Mouse (Mus musculus) forebrain, embryonic 12.5 days (tissue): ENCODE measurements around the gene Taf6l. TPM values are rescaled to one million over a fixed set of nuclear protein-coding genes. Genes with fewer than 3 reads are reported as not detected.

Experiments
- ATAC-seq: fragments of 200-750 bp; cut with Nextera tagmentation; 2 replicates; pipeline ENCODE4 v1.8.0; 2017; ENCODE audit warnings: moderate TSS enrichment; ENCODE audit not compliant: low FRiP score
- H3K27ac ChIP-seq: fragments of 300-500 bp; sonication (generic); 2 replicates; pipeline ENCODE4 v1.5.1; 2016; ENCODE audit warnings: mild to moderate bottlenecking
- H3K27me3 ChIP-seq: fragments of 300-500 bp; sonication (generic); 2 replicates; pipeline ENCODE4 v1.6.1; 2016; ENCODE audit warnings: mild to moderate bottlenecking
- H3K36me3 ChIP-seq: fragments of 300-500 bp; sonication (generic); replicated peaks from 2 replicates; pipeline ENCODE4 v1.6.1; 2016; ENCODE audit warnings: mild to moderate bottlenecking
- H3K4me1 ChIP-seq: fragments of 300-500 bp; sonication (generic); 2 replicates; pipeline ENCODE4 v1.6.1; 2016
- H3K4me2 ChIP-seq: fragments of 300-500 bp; sonication (generic); 2 replicates; pipeline ENCODE4 v1.6.1; 2016; ENCODE audit warnings: mild to moderate bottlenecking, moderate library complexity
- H3K4me3 ChIP-seq: fragments of 300-500 bp; sonication (generic); replicated peaks from 2 replicates; pipeline ENCODE4 v1.5.1; 2016; ENCODE audit warnings: mild to moderate bottlenecking
- H3K9ac ChIP-seq: fragments of 300-500 bp; sonication (generic); 2 replicates; pipeline ENCODE4 v1.6.1; 2016; ENCODE audit warnings: mild to moderate bottlenecking
- H3K9me3 ChIP-seq: fragments of 300-500 bp; sonication (generic); 2 replicates; pipeline ENCODE4 v1.6.1; 2016
- WGBS: fragments of 180-500 bp; shearing (Covaris S2); methylation state at CpG from one replicate; pipeline ENCODE4 v1.1.7; 2016; 5-methylcytosine and 5-hydroxymethylcytosine counted together
- microRNA-seq: library from miRNA; unstranded; fragments of <30 nt; microRNA quantifications from one replicate; pipeline ENCODE4, GENCODE M21; 2017
- polyA plus RNA-seq: library from polyadenylated mRNA; unstranded; fragments of >200 nt; fragmentation: Nextera tagmentation; extraction: Ambion mirVana; gene quantifications from 2 replicates; pipeline ENCODE4 v1.2.1, GENCODE M21; 2016

Taf6l gene
- polyA plus RNA-seq, 1 experiment from 2014 or later: 35.9 TPM

- H3K9ac ChIP-seq: no peak overlapping the region
- peaks cover 20% of the 10 kb centered on the region for H3K4me1 ChIP-seq
- H3K27me3 ChIP-seq: no peaks in the 10 kb centered on the region
- peaks cover 29% of the 10 kb centered on the region for H3K36me3 ChIP-seq
- no peak overlapping the region for H3K4me2 ChIP-seq
- H3K4me3 ChIP-seq: no peak overlapping the region
- H3K9me3 ChIP-seq: no peaks in the 10 kb centered on the region
- ATAC-seq: no peak
- no peak overlapping the region for H3K27ac ChIP-seq
- WGBS: 30% methylated on average over 5 of the region's 5 CpGs
Measured at GRCm38 (mm10) chr19:8727495-8728114, 58.6 kb downstream of the Taf6l start.

- H3K9ac ChIP-seq: no peak overlapping the region
- peak overlapping the region; percentile 7; the same call in 1 of the 2 replicates for H3K4me3 ChIP-seq
- H3K9me3 ChIP-seq: no peaks in the 10 kb centered on the region
- H3K4me1 ChIP-seq: peaks cover 28% of the 10 kb centered on the region
- peaks cover 29% of the 10 kb centered on the region for H3K36me3 ChIP-seq
- no peak overlapping the region for H3K4me2 ChIP-seq
- no peaks in the 10 kb centered on the region for H3K27me3 ChIP-seq
- H3K27ac ChIP-seq: 0 out of 2 replicates have a peak overlapping the region, but pooled peaks have one; percentile 42
- WGBS: 12% methylated on average over 3 of the region's 3 CpGs
- no peak for ATAC-seq
Measured at GRCm38 (mm10) chr19:8726609-8727390, 59.4 kb downstream of the Taf6l start.

- Histone ChIP-seq H3K36me3 (peaks cover 29% of the 10 kb centered on the region), H3K4me2 (peak overlapping the region; percentile 77), H3K9ac (peak overlapping the region; percentile 97), H3K27ac (0 out of 2 replicates have a peak overlapping the region, but pooled peaks have one; percentile 10), H3K9me3 (no peaks in the 10 kb centered on the region), H3K4me1 (peaks cover 33% of the 10 kb centered on the region), H3K27me3 (no peaks in the 10 kb centered on the region), H3K4me3 (peak overlapping the region; percentile 76)
- 49% methylated on average over 4 of the region's 4 CpGs for WGBS
- no peak for ATAC-seq
Measured at GRCm38 (mm10) chr19:8725081-8725613, 61.1 kb downstream of the Taf6l start.

Small RNA genes lying within 50 kb of the gene (microRNA-seq; reads per million reads assigned to microRNA genes)
- gene Mir6992: not detected

Other genes with a start within 250 kb of the Taf6l start
- 0.28 and 0.40 TPM in 2 replicates for gene Slc22a8, start 195.2 kb downstream of the Taf6l start, polyA plus RNA-seq
- 0.70 and 0.87 TPM in 2 replicates for gene Slc22a6, start 168.4 kb downstream of the Taf6l start, polyA plus RNA-seq
- gene Chrm1, start 122.6 kb downstream of the Taf6l start, polyA plus RNA-seq: 0.10 and 0.27 TPM in 2 replicates
- 140 and 143 TPM in 2 replicates for gene Slc3a2, start 63.0 kb downstream of the Taf6l start, polyA plus RNA-seq
- gene Wdr74, start 50.6 kb downstream of the Taf6l start, polyA plus RNA-seq: 83.7 and 85.9 TPM in 2 replicates
- 2.8 and 3.7 TPM in 2 replicates for gene 1700092M07Rik, start 45.7 kb downstream of the Taf6l start, polyA plus RNA-seq
- gene Stx5a, start 45.0 kb downstream of the Taf6l start, polyA plus RNA-seq: 108 and 114 TPM in 2 replicates
- gene Nxf1, start 29.3 kb downstream of the Taf6l start, polyA plus RNA-seq: 206 and 225 TPM in 2 replicates
- gene Tmem223, start 15.4 kb downstream of the Taf6l start, polyA plus RNA-seq: 203 and 210 TPM in 2 replicates
- 34.4 and 36.9 TPM in 2 replicates for gene Tmem179b, start 11.9 kb downstream of the Taf6l start, polyA plus RNA-seq
- 158 and 161 TPM in 2 replicates for gene Polr2g, start 12.2 kb upstream of the Taf6l start, polyA plus RNA-seq
- gene Zbtb3, start 16.1 kb upstream of the Taf6l start, polyA plus RNA-seq: 6.6 and 7.9 TPM in 2 replicates
- 78.7 and 83.9 TPM in 2 replicates for gene Ttc9c, start 32.9 kb upstream of the Taf6l start, polyA plus RNA-seq
- 7.2 and 7.8 TPM in 2 replicates for gene Hnrnpul2, start 33.6 kb upstream of the Taf6l start, polyA plus RNA-seq
- not detected in 2 replicates for gene AC129217.1, start 43.4 kb upstream of the Taf6l start, polyA plus RNA-seq
- gene Bscl2, start 51.0 kb upstream of the Taf6l start, polyA plus RNA-seq: 57.5 and 62.9 TPM in 2 replicates
- gene Gng3, start 52.8 kb upstream of the Taf6l start, polyA plus RNA-seq: 131 and 139 TPM in 2 replicates
- 0.26 and 0.60 TPM in 2 replicates for gene Lrrn4cl, start 64.4 kb upstream of the Taf6l start, polyA plus RNA-seq
- gene Ubxn1, start 85.1 kb upstream of the Taf6l start, polyA plus RNA-seq: 178 and 182 TPM in 2 replicates
- gene Uqcc3, start 94.5 kb upstream of the Taf6l start, polyA plus RNA-seq: 55.2 and 57.3 TPM in 2 replicates
- gene Lbhd1, start 97.3 kb upstream of the Taf6l start, polyA plus RNA-seq: 104 and 119 TPM in 2 replicates
- not detected in 2 replicates for gene Gm49403, start 97.5 kb upstream of the Taf6l start, polyA plus RNA-seq
- 91.0 and 104 TPM in 2 replicates for gene 1810009A15Rik, start 102.4 kb upstream of the Taf6l start, polyA plus RNA-seq
- gene Gm49416, start 102.5 kb upstream of the Taf6l start, polyA plus RNA-seq: not detected in 2 replicates
- gene Ints5, start 106.6 kb upstream of the Taf6l start, polyA plus RNA-seq: 48.1 and 52.6 TPM in 2 replicates
- gene Ganab, start 111.7 kb upstream of the Taf6l start, polyA plus RNA-seq: 106 and 113 TPM in 2 replicates
- 64.4 and 64.8 TPM in 2 replicates for gene B3gat3, start 134.0 kb upstream of the Taf6l start, polyA plus RNA-seq
- 1.3 and 2.5 TPM in 2 replicates for gene Rom1, start 142.9 kb upstream of the Taf6l start, polyA plus RNA-seq
- gene Eml3, start 143.1 kb upstream of the Taf6l start, polyA plus RNA-seq: 13.2 and 13.8 TPM in 2 replicates
- gene Mta2, start 155.5 kb upstream of the Taf6l start, polyA plus RNA-seq: 193 and 206 TPM in 2 replicates
- gene Tut1, start 167.4 kb upstream of the Taf6l start, polyA plus RNA-seq: 36.9 and 37.0 TPM in 2 replicates
- gene Eef1g, start 180.6 kb upstream of the Taf6l start, polyA plus RNA-seq: 365 and 373 TPM in 2 replicates
- gene Ahnak, start 202.9 kb upstream of the Taf6l start, polyA plus RNA-seq: 6.4 and 8.5 TPM in 2 replicates